Mouse (Mus musculus) myocyte (in vitro differentiated cells): ENCODE measurements around the gene Bend4. TPM values are rescaled to one million over a fixed set of nuclear protein-coding genes. Genes with fewer than 3 reads are reported as not detected.

Experiments used
- H3K27me3 ChIP-seq: one replicate; pipeline ENCODE4 v1.6.1; 2011; ENCODE audit not compliant: control insufficient read depth, insufficient read depth, insufficient read length
- H3K36me3 ChIP-seq: one replicate; pipeline ENCODE4 v1.6.1; 2011; ENCODE audit not compliant: control insufficient read depth, insufficient read depth
- H3K4me2 ChIP-seq: one replicate; pipeline ENCODE4 v1.6.1; 2011; ENCODE audit warnings: low read depth, control low read depth
- H3K4me3 ChIP-seq: one replicate; pipeline ENCODE4 v1.5.1; 2011; ENCODE audit warnings: mild to moderate bottlenecking, control low read depth, moderate library complexity
- H3K79me2 ChIP-seq: one replicate; pipeline ENCODE4 v1.6.1; 2011; ENCODE audit not compliant: control insufficient read depth, insufficient read depth
- H3ac ChIP-seq: one replicate; pipeline ENCODE4 v1.6.1; 2011; ENCODE audit not compliant: control insufficient read depth, insufficient read length
- CEBPB ChIP-seq: IDR thresholded peaks from 2 replicates; pipeline ENCODE4 v1.6.1; 2011; ENCODE audit warnings: mild to moderate bottlenecking, moderate library complexity; ENCODE audit not compliant: poor library complexity, insufficient read depth, severe bottlenecking
- E2F4 ChIP-seq: IDR thresholded peaks from one replicate; pipeline ENCODE4 v1.6.1; 2011; ENCODE audit warnings: mild to moderate bottlenecking, control low read depth, moderate library complexity; ENCODE audit not compliant: insufficient read depth
- MAX ChIP-seq: IDR thresholded peaks from one replicate; pipeline ENCODE4 v1.6.1; 2011; ENCODE audit warnings: low read depth, mild to moderate bottlenecking, control low read depth
- MYOD1 ChIP-seq, 3 experiments: IDR thresholded peaks; one replicate each; pipeline ENCODE4 v1.6.1; 2011; ENCODE audit warnings: control low read depth in 2 of 3, low read depth in 2 of 3, mild to moderate bottlenecking in 2 of 3, moderate library complexity in 1 of 3; ENCODE audit not compliant: insufficient read length in 2 of 3, control insufficient read depth in 1 of 3
- MYOG ChIP-seq, 3 experiments: IDR thresholded peaks; one replicate each; pipeline ENCODE4 v1.6.1; 2011; ENCODE audit warnings: control low read depth in 2 of 3, low read depth in 2 of 3, mild to moderate bottlenecking in 2 of 3; ENCODE audit not compliant: insufficient read length in 2 of 3, control insufficient read depth in 1 of 3, insufficient read depth in 1 of 3
- POLR2A ChIP-seq: IDR thresholded peaks from one replicate; pipeline ENCODE4 v1.6.1; 2011; ENCODE audit warnings: low read depth, mild to moderate bottlenecking, control low read depth, moderate library complexity; ENCODE audit not compliant: insufficient read length
- POLR2AphosphoS2 ChIP-seq: IDR thresholded peaks from one replicate; pipeline ENCODE4 v1.6.1; 2011; ENCODE audit warnings: low read depth, control low read depth; ENCODE audit not compliant: insufficient read length
- REST ChIP-seq: IDR thresholded peaks from one replicate; pipeline ENCODE4 v1.6.1; 2011; ENCODE audit warnings: mild to moderate bottlenecking, control low read depth, moderate library complexity; ENCODE audit not compliant: insufficient read depth, insufficient read length
- SRF ChIP-seq: IDR thresholded peaks from one replicate; pipeline ENCODE4 v1.6.1; 2011; ENCODE audit warnings: low read depth; ENCODE audit not compliant: control insufficient read depth, insufficient read length
- TCF12 ChIP-seq: IDR thresholded peaks from one replicate; pipeline ENCODE4 v1.6.1; 2011; ENCODE audit warnings: mild to moderate bottlenecking, control low read depth; ENCODE audit not compliant: poor library complexity, insufficient read depth, severe bottlenecking
- TCF3 ChIP-seq: IDR thresholded peaks from one replicate; pipeline ENCODE4 v1.6.1; 2011; ENCODE audit warnings: low read depth, control low read depth; ENCODE audit not compliant: insufficient read length
- USF1 ChIP-seq: IDR thresholded peaks from one replicate; pipeline ENCODE4 v1.6.1; 2011; ENCODE audit warnings: low read depth, mild to moderate bottlenecking, control low read depth, moderate library complexity
- polyA plus RNA-seq: library from polyadenylated mRNA; unstranded; fragments of >200 nt; fragmentation: generic; extraction: Trizol; gene quantifications from one replicate; pipeline ENCODE4 v1.2.1, GENCODE M21; 2012; ENCODE audit warnings: missing spikeins

The Bend4 gene
- polyA plus RNA-seq, 1 experiment, result not detected

DNA sequence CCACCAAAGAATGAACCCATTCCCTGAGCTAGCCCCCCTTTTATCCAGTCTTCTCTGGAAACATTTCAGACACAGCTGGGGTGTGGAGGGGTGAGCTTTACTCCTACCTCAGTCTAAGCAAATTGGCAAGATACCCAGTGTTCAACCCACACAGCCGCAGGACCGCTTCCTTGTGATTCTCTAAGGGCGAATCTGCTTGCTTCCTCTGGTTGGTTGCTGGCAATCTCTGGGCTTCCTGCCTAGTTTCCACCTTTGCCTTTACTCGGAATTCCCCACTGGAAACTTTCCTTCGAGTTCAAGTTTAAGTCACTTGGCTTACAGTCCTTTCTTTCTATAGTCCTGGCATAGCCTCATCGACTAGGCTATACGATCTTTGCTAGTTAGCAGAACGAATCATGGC, 12.5 kb upstream of the Bend4 start:
- H3K36me3 ChIP-seq, result no peaks in the 10 kb centered on the region
- TF ChIP-seq CEBPB (no peak), MYOD1 (IDR thresholded peaks at IDR 0.05; ENCODE audit: control insufficient read depth in 1 of 3, insufficient read length in 2 of 3, low read depth in 2 of 3) (no peak), E2F4 (no peak), POLR2AphosphoS2 (no peak), POLR2A (no peak), TCF12 (no peak), SRF (no peak)
- H3K27me3 ChIP-seq, result no peaks in the 10 kb centered on the region
- H3K79me2 ChIP-seq, result no peaks in the 10 kb centered on the region
- H3K4me2 ChIP-seq, result no peak overlapping the region
- H3ac ChIP-seq, result no peak overlapping the region
- H3K4me3 ChIP-seq, result no peak overlapping the region

DNA sequence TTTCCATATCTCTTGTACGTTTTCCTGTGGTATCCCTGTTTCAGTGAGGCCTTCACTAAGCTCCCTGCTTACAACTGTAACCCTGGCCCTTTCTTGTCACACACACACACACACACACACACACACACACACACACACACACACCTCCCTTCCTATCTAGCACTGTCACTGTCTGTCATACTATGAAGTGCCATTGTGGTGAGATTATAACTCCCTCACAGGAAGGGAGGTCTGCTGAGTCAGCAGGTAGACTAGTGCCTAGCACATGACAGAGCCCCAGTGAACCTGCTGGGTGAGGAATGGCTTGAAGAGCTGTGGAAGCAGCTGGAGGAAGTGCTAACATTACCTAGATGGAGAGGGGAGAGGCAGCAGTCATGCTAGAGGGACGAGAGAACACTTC, 9.3 kb upstream of the Bend4 start:
- H3ac ChIP-seq, result no peak overlapping the region
- no peak overlapping the region for H3K4me3 ChIP-seq
- H3K36me3 ChIP-seq, result no peaks in the 10 kb centered on the region
- H3K4me2 ChIP-seq, result no peak overlapping the region
- H3K27me3 ChIP-seq, result no peaks in the 10 kb centered on the region
- H3K79me2 ChIP-seq, result no peaks in the 10 kb centered on the region
- TF ChIP-seq POLR2AphosphoS2 (no peak), TCF3 (no peak), POLR2A (no peak), MYOG (IDR thresholded peaks at IDR 0.05; ENCODE audit: control insufficient read depth in 1 of 3, insufficient read depth in 1 of 3, insufficient read length in 2 of 3, low read depth in 2 of 3) (no peak), TCF12 (no peak), CEBPB (no peak), MAX (no peak), REST (no peak), E2F4 (no peak), MYOD1 (IDR thresholded peaks at IDR 0.05; ENCODE audit: control insufficient read depth in 1 of 3, insufficient read length in 2 of 3, low read depth in 2 of 3) (no peak), USF1 (no peak), SRF (no peak)

DNA sequence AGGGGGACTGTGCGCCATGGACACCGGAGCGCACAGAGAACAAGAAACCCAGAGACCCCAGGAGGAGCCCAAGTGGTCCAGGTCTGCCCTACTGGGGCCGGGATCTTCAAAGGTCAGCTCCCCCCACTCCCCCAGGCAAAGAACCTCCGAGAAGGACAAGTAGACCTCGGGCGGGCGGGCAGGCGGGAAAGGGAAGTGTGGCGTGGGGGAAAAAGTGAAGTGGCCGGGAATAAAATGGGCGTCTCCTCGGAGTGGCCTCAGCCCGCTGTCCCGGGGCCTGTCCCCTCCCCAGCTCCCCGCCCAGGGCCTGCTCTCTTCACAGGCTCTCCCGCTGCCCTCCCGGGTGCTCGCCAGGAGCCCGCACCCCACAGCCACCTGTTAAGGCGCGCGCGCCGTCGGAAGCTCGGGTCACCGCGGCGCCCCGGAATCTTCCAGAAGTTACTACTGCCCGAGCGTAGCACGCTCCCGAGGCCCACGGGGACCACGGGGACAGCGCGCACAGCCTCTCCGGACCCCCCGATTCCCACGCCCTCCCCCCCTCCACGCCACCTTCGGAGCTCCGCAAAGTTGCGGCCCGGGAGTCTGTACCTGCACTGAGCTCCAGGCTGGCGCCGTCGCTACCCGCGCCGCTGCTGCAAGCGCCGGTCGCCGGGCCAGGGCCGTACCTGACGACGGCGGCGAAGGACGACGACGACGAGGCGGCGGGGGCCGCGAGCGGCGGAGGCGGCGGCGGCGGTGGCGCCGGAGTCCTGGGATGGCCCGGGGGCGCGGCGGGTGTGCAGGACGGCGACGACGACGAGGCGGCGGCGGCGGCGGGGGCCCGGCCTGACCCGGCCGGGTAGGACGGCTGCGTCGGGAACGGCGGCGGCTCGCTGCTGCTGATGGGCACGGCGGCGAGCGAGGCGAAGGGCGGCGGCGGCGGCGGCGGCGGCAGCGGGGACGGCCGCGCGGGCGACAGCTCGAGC, 1.4 kb downstream of the Bend4 start:
- H3K4me3 ChIP-seq, result no peak overlapping the region
- no peak overlapping the region for H3ac ChIP-seq
- no peak overlapping the region for H3K4me2 ChIP-seq
- TF ChIP-seq POLR2A (no peak), POLR2AphosphoS2 (no peak), USF1 (no peak), CEBPB (no peak), SRF (no peak), MYOD1 (IDR thresholded peaks at IDR 0.05; ENCODE audit: control insufficient read depth in 1 of 3, insufficient read length in 2 of 3, low read depth in 2 of 3) (no peak), TCF12 (no peak), MAX (no peak), E2F4 (no peak), MYOG (IDR thresholded peaks at IDR 0.05; ENCODE audit: control insufficient read depth in 1 of 3, insufficient read depth in 1 of 3, insufficient read length in 2 of 3, low read depth in 2 of 3) (no peak), REST (no peak), TCF3 (no peak)
- H3K36me3 ChIP-seq, result no peaks in the 10 kb centered on the region
- no peaks in the 10 kb centered on the region for H3K79me2 ChIP-seq
- no peaks in the 10 kb centered on the region for H3K27me3 ChIP-seq

DNA sequence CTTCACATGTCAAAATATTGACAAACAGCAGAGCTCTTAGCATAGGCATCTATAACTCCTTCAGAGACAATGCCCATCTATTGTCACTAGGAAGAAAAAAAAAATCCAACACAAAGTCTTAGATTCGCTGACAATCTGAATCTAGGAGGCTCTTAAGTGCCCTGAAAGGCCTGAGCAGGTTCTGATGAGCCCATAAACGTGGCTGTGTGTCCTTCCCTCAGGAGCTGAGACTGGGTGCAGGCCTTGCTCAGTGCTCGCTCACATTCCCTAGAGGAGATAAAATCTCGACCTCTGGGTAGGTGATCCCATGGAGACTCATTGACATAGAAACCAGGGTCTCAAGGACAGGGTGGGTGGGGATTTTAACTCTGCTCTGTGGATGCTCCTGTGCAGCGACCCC, 2.1 kb downstream of the Bend4 start:
- Histone ChIP-seq H3K4me3 (no peak overlapping the region), H3K4me2 (no peak overlapping the region), H3K79me2 (no peaks in the 10 kb centered on the region), H3K27me3 (no peaks in the 10 kb centered on the region), H3ac (no peak overlapping the region), H3K36me3 (no peaks in the 10 kb centered on the region)
- TF ChIP-seq CEBPB (no peak), REST (no peak), TCF12 (no peak), TCF3 (no peak), MYOG (IDR thresholded peaks at IDR 0.05; ENCODE audit: control insufficient read depth in 1 of 3, insufficient read depth in 1 of 3, insufficient read length in 2 of 3, low read depth in 2 of 3) (no peak), SRF (no peak), MAX (no peak), POLR2AphosphoS2 (no peak), MYOD1 (IDR thresholded peaks at IDR 0.05; ENCODE audit: control insufficient read depth in 1 of 3, insufficient read length in 2 of 3, low read depth in 2 of 3) (no peak), POLR2A (no peak), USF1 (no peak), E2F4 (no peak)
